Mouse (Mus musculus) frontal cortex, adult 2 months (tissue): Measurements from ENCODE around the gene Hnrnph3. TPM values are rescaled to one million over a fixed set of nuclear protein-coding genes. Genes with fewer than 3 reads are reported as not detected.

Experiments used
- DNase-seq, 2 experiments: peaks; one replicate each; pipeline ENCODE4 v3.0.0; 2022; ENCODE audit warnings: low spot score in 1 of 2; ENCODE audit errors: extremely low spot score in 1 of 2
- polyA plus RNA-seq: library from polyadenylated mRNA; depleted of rRNA; stranded (reverse); fragments of >200 nt; gene quantifications from 2 replicates; pipeline ENCODE4 v1.2.3, GENCODE M21; 2012

The Hnrnph3 gene
- polyA plus RNA-seq, 1 experiment, result 114 TPM

GRCm38 (mm10) chr10:63032956-63033355 is 8.9 kb upstream of the Hnrnph3 start:
- DNase-seq, result no peak

DNA sequence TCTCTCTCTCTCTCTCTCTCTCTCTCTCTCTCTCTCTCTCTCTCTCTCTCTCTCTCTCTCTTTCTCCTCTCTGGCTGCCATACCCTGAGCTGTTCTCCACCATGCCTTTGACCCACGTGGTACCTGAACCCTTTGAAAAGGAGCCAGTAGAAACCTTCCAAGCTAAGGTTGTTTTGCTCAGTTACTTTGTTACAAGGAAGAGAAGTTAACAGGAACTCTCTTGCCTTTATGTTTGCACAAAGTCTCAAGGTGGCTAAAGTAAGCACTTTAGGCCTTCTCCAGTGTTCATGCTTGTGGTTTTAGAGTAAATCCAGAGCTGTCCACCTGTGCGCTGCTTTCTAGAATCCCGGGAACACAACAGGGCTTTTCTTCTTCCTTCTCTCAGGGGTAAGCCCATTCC is 8.2 kb upstream of the Hnrnph3 start:
- no peak for DNase-seq

DNA sequence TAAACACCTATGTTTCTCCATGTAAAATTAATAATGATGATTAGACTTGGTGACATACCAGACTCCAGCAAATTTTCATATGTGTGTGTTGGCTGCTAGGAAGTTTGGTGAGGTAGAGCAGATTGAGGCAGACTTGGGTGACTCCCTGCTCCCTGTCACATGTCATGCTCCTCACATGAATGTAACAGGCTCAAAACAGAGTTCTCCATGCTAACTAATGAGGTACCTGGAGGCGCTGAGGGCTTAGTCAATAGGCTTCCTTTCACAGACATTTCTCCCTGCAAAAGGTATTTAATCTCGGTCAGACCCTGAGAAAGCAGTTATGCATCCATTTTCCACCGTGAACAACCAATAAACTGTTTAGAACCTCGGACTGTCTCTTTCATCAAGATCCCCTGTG is 4.4 kb upstream of the Hnrnph3 start:
- no peak for DNase-seq

- DNase-seq, result no peak
Measured at GRCm38 (mm10) chr10:63027376-63028161, 3.6 kb upstream of the Hnrnph3 start.

DNA sequence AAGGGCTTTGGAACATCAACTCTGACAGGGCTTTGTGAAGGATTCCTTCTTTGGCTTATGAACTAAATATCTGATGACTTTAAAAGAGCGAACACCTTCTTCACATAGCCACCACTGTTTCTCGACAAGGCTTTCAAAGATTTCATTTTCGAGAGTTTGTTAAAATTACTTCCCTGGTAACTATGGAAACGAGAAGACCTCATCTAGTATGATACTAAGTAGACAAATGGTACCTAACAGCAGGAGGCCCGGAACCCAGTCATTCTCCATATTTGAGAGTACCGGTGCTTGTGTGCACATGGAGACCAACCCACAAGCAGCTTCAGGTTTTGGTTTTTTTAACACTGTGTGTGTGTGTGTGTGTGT is 2.8 kb upstream of the Hnrnph3 start:
- DNase-seq, result no peak

DNA sequence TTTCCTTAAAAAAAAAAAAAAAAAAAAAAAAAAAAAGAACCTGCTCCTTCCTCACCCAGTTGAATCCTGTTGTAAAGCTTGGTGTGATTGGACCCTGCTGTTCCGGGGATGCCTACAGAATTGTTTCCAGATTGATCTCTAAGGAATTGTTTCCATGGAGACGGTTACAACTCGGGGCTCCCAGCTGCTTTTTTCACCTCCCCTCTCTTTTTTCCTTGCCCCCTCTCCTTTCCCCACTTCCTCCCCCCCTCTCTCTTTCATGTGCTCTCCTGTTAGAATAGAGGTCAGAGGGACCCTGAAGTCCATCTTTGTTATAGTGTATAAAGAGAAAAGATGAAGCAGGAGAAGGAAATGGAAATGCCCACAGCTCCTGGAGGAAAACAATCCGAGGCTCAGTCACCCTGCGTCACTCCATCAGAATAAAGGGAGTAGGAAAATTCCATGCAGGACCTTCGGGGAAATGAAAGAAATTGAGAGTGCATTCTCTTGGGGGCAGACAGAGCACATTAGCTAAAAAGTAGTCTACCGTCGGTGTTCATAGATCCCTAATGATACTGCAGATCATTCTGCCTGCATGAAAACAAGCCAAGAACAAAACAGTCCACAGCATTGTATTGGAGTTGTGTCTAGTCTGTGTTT is 2.3 kb upstream of the Hnrnph3 start:
- peak in 1 of 2 experiments; percentile 58 for DNase-seq

DNA sequence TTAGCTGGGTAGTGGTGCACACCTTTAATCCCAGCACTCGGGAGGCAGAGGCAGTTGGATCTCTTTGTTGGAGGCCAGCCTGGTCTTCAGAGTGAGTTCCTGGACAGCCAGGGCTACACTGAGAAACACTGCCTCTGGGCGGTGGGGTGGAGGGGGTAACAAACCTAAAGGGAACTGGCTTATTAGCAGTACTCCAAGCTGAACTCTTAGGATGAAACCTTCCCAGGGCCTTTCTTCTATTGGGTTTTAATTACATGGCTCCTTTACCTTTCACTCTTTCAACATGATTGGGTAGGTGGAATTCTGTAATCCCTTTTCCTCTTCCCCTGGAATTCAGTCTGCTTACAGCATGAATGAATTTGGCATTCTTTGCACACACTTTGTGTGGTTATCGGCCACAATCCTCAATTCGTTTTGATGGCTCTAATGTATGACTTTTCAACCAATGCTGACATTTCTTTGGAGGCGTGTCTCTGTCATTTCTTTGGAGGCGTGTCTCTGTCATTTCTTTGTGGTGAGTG is 1.5 kb upstream of the Hnrnph3 start:
- DNase-seq, result no peak

DNA sequence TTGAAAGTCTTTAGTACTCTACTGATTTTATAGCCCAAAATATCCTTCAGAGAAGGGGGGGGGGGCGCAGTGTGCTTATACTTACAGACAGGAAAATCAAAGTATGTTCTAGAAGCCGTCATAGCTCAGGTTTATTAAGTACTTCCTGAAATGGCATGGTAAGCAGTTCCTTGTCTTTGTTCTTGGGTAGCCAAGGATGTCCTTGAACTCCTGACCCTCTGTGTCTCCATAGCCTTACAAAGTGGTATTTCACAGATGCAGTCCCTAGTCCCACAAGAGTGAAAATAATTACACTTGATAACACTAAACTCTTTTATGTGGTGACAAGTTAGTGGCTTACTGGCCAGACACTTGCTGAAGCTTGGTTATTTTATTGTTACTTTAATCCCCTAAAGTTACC is 999 bp upstream of the Hnrnph3 start:
- no peak for DNase-seq

DNA sequence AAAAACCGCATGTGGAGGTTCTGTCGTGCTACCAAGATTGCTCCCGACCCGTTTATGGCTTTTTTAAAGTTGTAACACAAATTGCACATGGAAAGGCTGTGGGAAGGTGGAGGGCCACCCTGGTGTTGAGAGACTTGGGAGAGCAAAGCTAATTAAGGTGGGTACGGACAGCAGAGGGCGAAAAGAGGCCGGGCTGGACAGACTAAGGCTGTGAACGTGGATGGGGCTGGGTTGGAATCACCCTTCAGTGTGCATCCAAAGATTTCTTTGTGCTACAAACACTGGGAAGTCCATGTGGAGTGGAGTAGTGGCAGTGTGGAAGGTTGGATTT is 528 bp upstream of the Hnrnph3 start:
- peak in 1 of 2 experiments; percentile 63 for DNase-seq

- peak; percentile 44 to 62 for DNase-seq
Measured at GRCm38 (mm10) chr10:63023121-63023748, 782 bp downstream of the Hnrnph3 start.

DNA sequence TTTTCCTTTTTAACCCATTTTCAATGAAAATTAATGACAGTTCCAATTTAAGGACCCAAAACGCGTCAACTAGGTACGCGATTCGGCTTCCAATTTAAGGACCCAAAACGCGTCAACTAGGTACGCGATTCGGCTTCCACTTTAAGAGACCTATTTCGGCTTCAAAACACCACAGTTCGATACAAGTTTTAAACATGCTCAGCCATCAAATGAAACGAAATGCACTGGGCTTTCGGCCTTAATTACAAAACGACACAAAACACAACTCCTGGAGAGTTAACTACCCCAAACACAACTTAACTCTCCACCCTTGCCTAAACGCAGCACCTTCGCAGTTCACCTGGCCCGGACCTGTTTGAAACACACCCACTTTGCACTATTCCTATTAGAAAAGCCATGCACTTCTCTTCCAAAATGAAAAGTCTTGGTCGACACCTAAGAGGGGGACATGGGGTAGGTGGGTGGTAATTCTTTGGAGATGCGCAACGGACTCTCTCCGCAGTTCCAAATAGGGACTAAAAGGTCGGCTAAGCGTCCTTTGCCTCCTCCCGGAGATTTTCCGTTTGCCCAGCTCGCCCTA is 1.4 kb downstream of the Hnrnph3 start:
- DNase-seq, result no peak

- DNase-seq, result no peak
Measured at GRCm38 (mm10) chr10:63021702-63022101, 2.3 kb downstream of the Hnrnph3 start.

- DNase-seq, result no peak
Measured at GRCm38 (mm10) chr10:63019304-63019703, 4.7 kb downstream of the Hnrnph3 start.

- no peak for DNase-seq
Measured at GRCm38 (mm10) chr10:63014168-63014567, 9.8 kb downstream of the Hnrnph3 start.

GRCm38 (mm10) chr10:63013476-63013875 is 10.5 kb downstream of the Hnrnph3 start:
- no peak for DNase-seq

GRCm38 (mm10) chr10:63011556-63011955 is 12.5 kb downstream of the Hnrnph3 start:
- no peak for DNase-seq

DNA sequence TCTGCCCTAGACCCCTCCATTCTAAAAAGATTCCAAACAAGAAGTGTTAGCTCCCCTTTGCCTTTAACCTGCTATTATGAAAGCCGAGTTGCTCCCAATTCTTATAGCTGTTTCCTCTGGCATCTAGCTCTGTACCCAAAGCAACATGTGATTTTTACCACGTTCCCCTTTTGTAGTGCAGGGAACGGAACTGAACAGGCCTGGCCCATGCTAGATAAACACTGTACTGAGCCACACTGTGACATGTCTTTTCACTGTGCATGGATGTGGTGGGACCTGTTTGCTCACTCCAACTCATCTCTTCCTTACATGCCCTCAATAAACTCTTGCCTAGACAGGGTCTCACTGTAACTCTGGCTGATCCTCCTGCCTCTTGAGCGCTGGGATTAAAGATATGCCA is 13.7 kb downstream of the Hnrnph3 start:
- no peak for DNase-seq

- no peak for DNase-seq
Measured at GRCm38 (mm10) chr10:63008193-63008592, 15.8 kb downstream of the Hnrnph3 start.

- peak in 1 of 2 experiments; percentile 28 for DNase-seq
Measured at GRCm38 (mm10) chr10:63004556-63004955, 19.5 kb downstream of the Hnrnph3 start.

DNA sequence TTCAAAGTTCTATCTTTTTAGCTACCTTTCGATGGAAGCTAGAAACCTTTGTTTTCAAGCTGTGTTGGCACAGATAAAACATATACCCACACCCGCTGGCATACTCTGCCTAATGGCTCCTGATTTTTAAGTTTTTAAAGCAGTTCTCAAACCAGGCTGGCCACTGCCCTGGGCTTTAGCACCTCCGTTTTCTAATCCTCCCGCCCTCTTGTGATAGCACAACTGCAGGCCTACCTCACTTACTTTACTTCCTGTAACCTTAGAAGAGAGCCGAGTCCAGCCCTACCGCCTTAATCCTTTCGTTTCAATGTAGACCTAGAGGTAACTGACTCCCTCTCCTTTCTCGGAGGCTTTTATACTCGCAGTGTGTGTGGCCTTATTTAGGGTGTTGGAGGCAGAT is 20.8 kb downstream of the Hnrnph3 start:
- DNase-seq, result no peak

GRCm38 (mm10) chr10:63000584-63000983 is 23.4 kb downstream of the Hnrnph3 start:
- peak in 1 of 2 experiments; percentile 53 for DNase-seq
